Mouse (Mus musculus) stomach, postnatal 0 days (tissue): ENCODE data around the gene Dst. TPM values are rescaled to one million over a fixed set of nuclear protein-coding genes. Genes with fewer than 3 reads are reported as not detected.

Source experiments
- ATAC-seq: fragments of 200-750 bp; cut with Nextera tagmentation; 2 replicates; pipeline ENCODE4 v1.8.0; 2017; ENCODE audit not compliant: low FRiP score, low TSS enrichment
- DNase-seq: peaks from one replicate; pipeline ENCODE4 v3.0.0-alpha.2; 2016; ENCODE audit warnings: low spot score
- H3K27ac ChIP-seq: fragments of 300-500 bp; sonication (generic); replicated peaks from 2 replicates; pipeline ENCODE4 v1.5.1; 2014; ENCODE audit warnings: mild to moderate bottlenecking, control low read depth
- H3K27me3 ChIP-seq: fragments of 300-500 bp; sonication (generic); 2 replicates; pipeline ENCODE4 v1.6.1; 2014; ENCODE audit warnings: low read length; ENCODE audit not compliant: control insufficient read depth, insufficient read depth
- H3K36me3 ChIP-seq: fragments of 300-500 bp; sonication (generic); 2 replicates; pipeline ENCODE4 v1.6.1; 2014; ENCODE audit warnings: low read length, mixed read lengths; ENCODE audit not compliant: control insufficient read depth, insufficient read depth
- H3K4me1 ChIP-seq: fragments of 300-500 bp; sonication (generic); replicated peaks from 2 replicates; pipeline ENCODE4 v1.6.1; 2014; ENCODE audit warnings: antibody characterized with exemption; ENCODE audit not compliant: control insufficient read depth, insufficient read depth
- H3K4me2 ChIP-seq: fragments of 300-500 bp; sonication (generic); replicated peaks from 2 replicates; pipeline ENCODE4 v1.6.1; 2014; ENCODE audit warnings: low read depth, mild to moderate bottlenecking, control low read depth, moderate library complexity
- H3K4me3 ChIP-seq: fragments of 300-500 bp; sonication (generic); 2 replicates; pipeline ENCODE4 v1.5.1; 2014; ENCODE audit warnings: low read depth, low read length, control low read depth
- H3K9ac ChIP-seq: fragments of 300-500 bp; sonication (generic); 2 replicates; pipeline ENCODE4 v1.6.1; 2014; ENCODE audit warnings: mild to moderate bottlenecking, low read length, control low read depth, mixed read lengths
- H3K9me3 ChIP-seq: fragments of 300-500 bp; sonication (generic); 2 replicates; pipeline ENCODE4 v1.6.1; 2016; ENCODE audit warnings: low read length; ENCODE audit not compliant: control insufficient read depth
- CTCF ChIP-seq: IDR thresholded peaks from 2 replicates; pipeline ENCODE4 v1.5.1; 2016; ENCODE audit warnings: antibody characterized with exemption, low read depth, mild to moderate bottlenecking, moderate library complexity
- EP300 ChIP-seq: optimal IDR thresholded peaks from 2 replicates; pipeline ENCODE3; 2016; ENCODE audit warnings: antibody characterized with exemption
- WGBS: fragments of 180-500 bp; shearing (Covaris S2); extraction: QIAGEN DNeasy Blood & Tissue Kit; methylation state at CpG from one replicate; pipeline ENCODE4 v1.1.7; 2014; 5-methylcytosine and 5-hydroxymethylcytosine counted together
- polyA plus RNA-seq: library from polyadenylated mRNA; unstranded; fragments of >200 nt; fragmentation: Nextera tagmentation; extraction: Ambion mirVana; gene quantifications from 2 replicates; pipeline ENCODE4 v1.2.1, GENCODE M21; 2015

Gene Dst
- polyA plus RNA-seq, 1 experiment from 2014 or later, result 16.4 TPM

DNA sequence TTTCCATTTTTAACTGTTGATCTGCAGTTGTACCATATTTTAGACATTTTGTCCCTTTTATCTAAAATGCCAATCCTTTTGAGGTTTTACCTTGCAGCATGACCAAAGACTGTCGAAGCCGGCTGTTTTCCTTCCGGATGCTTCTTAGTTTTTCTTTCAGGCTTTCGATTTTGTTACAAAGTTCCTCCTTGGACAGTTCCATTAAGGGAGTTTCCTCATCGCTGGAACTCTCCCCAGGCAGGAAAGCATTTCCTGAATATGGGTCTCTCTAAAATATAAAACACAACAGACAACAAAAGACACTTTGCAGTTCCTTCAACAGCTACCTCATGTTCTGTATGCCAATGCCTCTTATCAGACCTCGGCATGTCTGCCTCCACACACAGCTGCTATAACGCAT lies 29.9 kb upstream of the Dst start:
- H3K4me1 ChIP-seq, result no peaks in the 10 kb centered on the region
- DNase-seq (no peak), ATAC-seq (no peak)
- no peak for TF ChIP-seq EP300
- TF ChIP-seq CTCF, result no peak
- H3K27me3 ChIP-seq, result no peaks in the 10 kb centered on the region
- no peak overlapping the region for H3K4me3 ChIP-seq
- H3K9ac ChIP-seq, result no peak overlapping the region
- WGBS, result 70% methylated on average over 7 of the region's 7 CpGs
- H3K27ac ChIP-seq, result no peak overlapping the region
- H3K4me2 ChIP-seq, result no peak overlapping the region
- H3K9me3 ChIP-seq, result no peaks in the 10 kb centered on the region
- no peaks in the 10 kb centered on the region for H3K36me3 ChIP-seq

DNA sequence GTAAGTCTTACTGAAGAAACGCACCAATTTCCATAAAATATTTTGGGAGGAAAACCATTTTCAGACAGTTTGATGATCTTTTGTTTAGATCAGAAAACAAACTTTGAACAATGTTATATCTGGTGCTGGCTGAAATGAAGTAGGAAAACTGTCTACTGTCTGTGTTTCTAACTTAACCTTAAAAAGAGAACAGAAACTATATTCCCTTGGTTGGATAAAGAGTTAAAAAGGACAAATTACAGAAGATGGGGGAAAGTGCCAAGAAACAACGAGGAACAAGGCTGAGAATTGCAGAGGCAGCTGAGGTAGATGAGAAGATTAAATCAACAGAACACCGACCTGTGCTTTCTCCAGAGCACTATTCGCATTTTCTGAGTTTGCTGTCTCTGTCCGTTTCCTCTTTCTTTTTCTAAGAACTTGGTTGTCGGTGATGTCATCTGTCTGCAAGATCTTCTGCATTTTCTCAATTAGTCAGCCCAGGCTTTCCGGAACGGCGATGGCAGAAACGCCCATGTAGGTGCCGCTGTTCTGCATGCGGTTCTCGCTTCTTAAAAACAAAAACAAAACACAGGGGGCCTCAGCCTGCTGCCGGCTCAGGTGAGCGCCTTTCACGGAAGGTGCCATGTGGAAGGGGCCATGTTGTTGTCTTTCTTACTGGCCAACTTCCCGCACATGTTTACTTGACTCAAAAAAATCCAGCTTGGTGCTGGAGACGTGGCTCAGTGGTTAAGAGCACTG lies 24.8 kb upstream of the Dst start:
- Histone ChIP-seq H3K27me3 (no peaks in the 10 kb centered on the region), H3K9me3 (no peaks in the 10 kb centered on the region), H3K4me3 (peak overlapping the region; percentile 25), H3K27ac (no peak overlapping the region), H3K36me3 (no peaks in the 10 kb centered on the region), H3K9ac (peak overlapping the region; percentile 38; the same call in 1 of the 2 replicates), H3K4me2 (peak overlapping the region; percentile 54), H3K4me1 (no peaks in the 10 kb centered on the region)
- DNase-seq (no peak), ATAC-seq (no peak)
- WGBS, result 7% methylated on average over 18 of the region's 18 CpGs
- TF ChIP-seq EP300 (no peak), CTCF (peak; percentile 52)

DNA sequence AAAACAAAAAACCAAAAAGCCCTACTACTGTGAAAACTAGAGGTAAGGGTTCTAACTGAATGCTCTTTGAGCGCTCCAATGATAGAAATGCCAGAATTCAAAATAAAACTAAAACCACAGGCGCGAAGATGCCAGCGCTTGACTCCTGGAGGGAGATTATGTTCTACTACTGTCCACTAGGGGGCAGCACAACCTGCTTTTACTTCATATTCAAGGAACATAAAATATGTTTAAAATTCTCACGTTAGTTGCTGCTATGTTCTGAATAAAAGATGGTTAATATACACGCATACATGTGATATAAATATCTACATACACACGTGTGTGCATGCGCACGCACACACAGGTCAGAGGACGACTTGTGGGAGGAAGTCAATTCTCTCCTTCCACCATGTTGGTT lies 15.2 kb upstream of the Dst start:
- Histone ChIP-seq H3K4me3 (no peak overlapping the region), H3K9me3 (no peaks in the 10 kb centered on the region), H3K27me3 (no peaks in the 10 kb centered on the region), H3K9ac (no peak overlapping the region), H3K27ac (no peak overlapping the region), H3K4me1 (no peaks in the 10 kb centered on the region), H3K36me3 (no peaks in the 10 kb centered on the region), H3K4me2 (no peak overlapping the region)
- peak; percentile 82 for TF ChIP-seq CTCF
- no peak for TF ChIP-seq EP300
- ATAC-seq (no peak), DNase-seq (peak; percentile 41)
- WGBS, result 59% methylated on average over 10 of the region's 10 CpGs

DNA sequence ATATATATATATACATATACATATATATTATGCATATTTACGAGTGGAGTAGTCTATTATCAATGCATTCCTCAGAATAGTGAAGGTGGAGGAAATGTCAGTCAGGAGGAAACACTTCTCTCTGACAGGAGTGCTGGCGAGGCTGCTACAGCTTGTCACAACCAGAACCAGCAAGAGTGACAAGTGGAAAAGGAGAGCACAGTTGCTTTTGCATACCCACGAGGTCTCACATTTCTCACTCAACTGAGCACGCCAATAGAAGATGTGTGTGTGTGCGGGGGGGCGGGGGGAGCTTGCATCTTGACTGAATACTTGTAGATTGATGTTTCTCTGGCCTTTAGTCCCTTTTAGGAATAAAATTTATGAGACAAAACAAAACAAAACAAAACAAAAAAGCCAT lies 11.9 kb upstream of the Dst start:
- no peaks in the 10 kb centered on the region for H3K27me3 ChIP-seq
- DNase-seq, result no peak
- ATAC-seq, result no peak
- H3K4me3 ChIP-seq, result no peak overlapping the region
- H3K9ac ChIP-seq, result no peak overlapping the region
- H3K4me1 ChIP-seq, result no peaks in the 10 kb centered on the region
- WGBS, result 71% methylated on average over 6 of the region's 6 CpGs
- TF ChIP-seq EP300 (no peak), CTCF (no peak)
- H3K4me2 ChIP-seq, result no peak overlapping the region
- H3K36me3 ChIP-seq, result no peaks in the 10 kb centered on the region
- H3K27ac ChIP-seq, result no peak overlapping the region
- H3K9me3 ChIP-seq, result no peaks in the 10 kb centered on the region

DNA sequence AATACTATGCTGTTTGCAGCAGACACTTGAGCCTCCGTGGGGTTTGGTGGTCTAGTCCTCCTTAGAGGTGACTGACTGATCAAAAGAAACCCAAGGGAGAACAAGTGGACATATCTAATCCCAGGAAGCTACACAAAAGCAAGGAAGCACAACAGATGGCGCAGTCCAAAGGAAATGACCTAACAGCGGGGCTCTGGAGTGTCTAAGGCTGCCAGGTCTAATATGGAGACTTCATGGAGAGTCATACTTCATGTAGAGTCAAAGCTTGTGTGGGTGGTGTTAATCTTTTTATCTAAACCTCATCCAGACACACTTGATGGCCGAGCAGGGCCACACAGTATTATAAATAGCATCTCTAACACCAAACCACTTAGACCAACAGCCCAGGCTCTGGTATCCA lies 11.4 kb upstream of the Dst start:
- no peak overlapping the region for H3K27ac ChIP-seq
- no peak for ATAC-seq
- no peaks in the 10 kb centered on the region for H3K9me3 ChIP-seq
- H3K27me3 ChIP-seq, result no peaks in the 10 kb centered on the region
- H3K4me3 ChIP-seq, result no peak overlapping the region
- H3K4me1 ChIP-seq, result no peaks in the 10 kb centered on the region
- 75% methylated on average over 4 of the region's 4 CpGs for WGBS
- no peak overlapping the region for H3K9ac ChIP-seq
- H3K36me3 ChIP-seq, result no peaks in the 10 kb centered on the region
- no peak overlapping the region for H3K4me2 ChIP-seq
- TF ChIP-seq EP300 (no peak), CTCF (no peak)
- DNase-seq, result no peak

DNA sequence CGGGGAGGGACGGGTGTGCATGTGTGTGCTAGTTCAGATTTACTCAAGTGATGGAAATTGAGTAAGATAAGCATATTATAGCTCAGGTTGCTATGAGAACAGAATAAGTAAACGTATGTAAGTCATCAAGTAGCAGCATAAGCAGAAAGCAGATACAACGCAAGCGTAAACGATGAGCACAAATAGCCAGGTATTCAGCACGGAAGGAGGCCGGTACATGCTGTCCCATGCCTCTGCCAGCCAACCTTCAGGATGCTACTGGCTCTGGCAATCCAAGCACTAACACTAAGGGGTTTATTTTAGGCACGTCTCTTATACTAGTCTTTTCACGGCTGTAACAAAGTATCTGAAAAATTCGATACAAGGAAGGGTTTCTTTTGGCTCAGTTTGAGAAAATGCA lies 10.6 kb upstream of the Dst start:
- 77% methylated on average over 11 of the region's 11 CpGs for WGBS
- H3K4me3 ChIP-seq, result no peak overlapping the region
- TF ChIP-seq EP300 (no peak), CTCF (no peak)
- H3K27ac ChIP-seq, result no peak overlapping the region
- no peaks in the 10 kb centered on the region for H3K27me3 ChIP-seq
- H3K36me3 ChIP-seq, result no peaks in the 10 kb centered on the region
- ATAC-seq (no peak), DNase-seq (no peak)
- no peaks in the 10 kb centered on the region for H3K4me1 ChIP-seq
- H3K4me2 ChIP-seq, result no peak overlapping the region
- no peaks in the 10 kb centered on the region for H3K9me3 ChIP-seq
- no peak overlapping the region for H3K9ac ChIP-seq
